ENCODE assay signal across 11 mouse cellular contexts in the genomic region with DNA sequence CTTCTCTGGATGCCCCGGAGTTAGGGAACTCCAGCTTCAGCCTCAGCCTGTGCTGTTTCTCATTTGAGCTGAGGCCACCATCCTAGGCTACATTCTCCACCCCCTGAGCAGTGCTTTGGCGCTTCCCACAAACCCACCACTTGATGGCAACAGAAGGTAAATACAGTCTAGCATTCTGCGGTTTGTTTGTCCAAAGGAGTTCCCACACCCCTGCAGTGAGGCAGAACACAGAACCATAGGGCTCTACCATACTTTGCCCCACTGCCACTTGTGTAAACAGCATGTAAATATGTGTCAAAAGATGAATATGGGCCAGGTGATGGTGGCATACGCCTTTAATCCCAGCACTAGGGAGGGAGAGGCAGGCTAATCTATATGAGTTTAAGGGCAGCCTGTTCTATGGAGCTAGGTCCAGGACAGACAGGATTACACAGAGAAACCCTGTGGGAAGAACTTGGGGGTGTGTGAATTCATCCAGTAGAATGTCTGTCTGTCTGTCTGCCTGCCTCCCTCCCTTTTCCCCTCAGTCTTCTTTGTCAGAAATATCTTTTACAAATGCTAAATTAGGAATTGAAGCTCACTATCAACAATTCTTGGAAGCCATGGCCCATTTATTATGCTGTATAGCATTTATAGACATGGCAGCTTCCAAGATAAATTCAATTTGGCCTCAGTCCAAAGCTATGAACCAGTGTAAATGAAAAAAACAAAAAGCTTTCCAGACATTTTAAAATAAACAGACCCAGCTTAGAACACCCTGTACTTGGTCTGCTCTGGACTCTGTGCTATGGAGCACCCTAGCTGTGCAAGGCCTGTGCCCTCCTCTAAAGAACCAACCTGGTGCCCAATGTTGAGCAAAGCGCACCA.
DNase-seq lines count a peak whose midpoint lies in the region; ATAC-seq and TF ChIP-seq lines count a peak whose summit lies in the region.
"Had no signal": no experiment of that assay in that cellular context is flagged by ENCODE, and none has a peak within 500 bp of the region (broad histone marks: within the 10 kb centered on the region; RNA-seq: fewer than 3 reads in every experiment).

No protein-coding gene starts in this region.

- peaks cover 18% of the 10 kb centered on the region for H3K36me3 ChIP-seq in heart, embryonic 12.5 days
- H3K36me3 ChIP-seq in lung, embryonic 14.5 days (ENCODE audit: insufficient read depth): 0 out of 2 replicates have a peak, but pooled peaks cover 7% of the 10 kb centered on the region
- no peaks in the 10 kb centered on the region for H3K36me3 ChIP-seq in lung, embryonic 15.5 days

- ATAC-seq in heart, embryonic 12.5 days (ENCODE audit: insufficient number of reproducible peaks, low FRiP score): peak; percentile 51; the same call in 1 of the 2 replicates
- ATAC-seq in lung, embryonic 14.5 days (ENCODE audit: insufficient read depth): peak; percentile 79
- peak; percentile 59; the same call in 1 of the 2 replicates for ATAC-seq in lung, embryonic 15.5 days (ENCODE audit: borderline replicate concordance, extremely low read depth, low FRiP score, low TSS enrichment)
- ATAC-seq: forebrain, embryonic 13.5 days; inflammation-experienced regulatory T-cells, adult 6 months had no signal

- WGBS in heart, embryonic 12.5 days: 80% methylated on average over 5 of the region's 5 CpGs
- WGBS in lung, embryonic 14.5 days: 56% methylated on average over 5 of the region's 5 CpGs
- 50% methylated on average over 5 of the region's 5 CpGs for WGBS in lung, embryonic 15.5 days

- H3K4me3 ChIP-seq in heart, embryonic 12.5 days: no peak overlapping the region
- no peak overlapping the region for H3K4me3 ChIP-seq in lung, embryonic 14.5 days (ENCODE audit: low read depth, low read length)
- H3K4me3 ChIP-seq in lung, embryonic 15.5 days: no peak overlapping the region
- H3K4me3 ChIP-seq: forebrain, embryonic 13.5 days had no signal

- peak overlapping the region; percentile 53; the same call in 1 of the 2 replicates for H3K27ac ChIP-seq in heart, embryonic 12.5 days (ENCODE audit: poor library complexity, severe bottlenecking)
- peak overlapping the region; percentile 48; the same call in 1 of the 2 replicates for H3K27ac ChIP-seq in lung, embryonic 14.5 days (ENCODE audit: low read depth)
- peak overlapping the region; percentile 84 for H3K27ac ChIP-seq in lung, embryonic 15.5 days
- H3K27ac ChIP-seq: forebrain, embryonic 13.5 days had no signal

- no peak for DNase-seq in heart, adult 9 months (ENCODE audit: low spot score in 2 of 2)
- DNase-seq in lung, embryonic 14.5 days: peak; percentile 84
- no peak for DNase-seq in lung, postnatal 4 days
- no peak for DNase-seq in adrenal gland, adult 18-20 months (ENCODE audit: low spot score in 2 of 2)
- no peak for DNase-seq in right cerebral cortex, postnatal 10 days (ENCODE audit: low spot score in 2 of 2)
- DNase-seq in cerebellum, postnatal 36 days: no peak
- DNase-seq: layer of hippocampus, adult 9-11 months had no signal

- peak; percentile 16; the same call in 1 of the 2 replicates for TF ChIP-seq CTCF in lung, embryonic 14.5 days (IDR thresholded peaks at IDR 0.05; ENCODE audit: low read depth)

- no peak overlapping the region for H3K9ac ChIP-seq in heart, embryonic 12.5 days
- no peak overlapping the region for H3K9ac ChIP-seq in lung, embryonic 14.5 days
- H3K9ac ChIP-seq in lung, embryonic 15.5 days: no peak overlapping the region
- H3K9ac ChIP-seq: forebrain, embryonic 13.5 days had no signal

- peaks cover 11% of the 10 kb centered on the region for H3K4me1 ChIP-seq in heart, embryonic 12.5 days (replicated peaks)
- peaks cover 11% of the 10 kb centered on the region; the same call in 1 of the 2 replicates for H3K4me1 ChIP-seq in lung, embryonic 14.5 days (ENCODE audit: insufficient read depth)
- peaks cover 18% of the 10 kb centered on the region for H3K4me1 ChIP-seq in lung, embryonic 15.5 days
- H3K4me1 ChIP-seq: forebrain, embryonic 13.5 days had no signal

- no peaks in the 10 kb centered on the region for H3K27me3 ChIP-seq in heart, embryonic 12.5 days (replicated peaks)
- H3K27me3 ChIP-seq in lung, embryonic 14.5 days (ENCODE audit: insufficient read depth, low read length): no peaks in the 10 kb centered on the region
- H3K27me3 ChIP-seq in lung, embryonic 15.5 days: no peaks in the 10 kb centered on the region
- H3K27me3 ChIP-seq: forebrain, embryonic 13.5 days had no signal

- no peaks in the 10 kb centered on the region for H3K9me3 ChIP-seq in heart, embryonic 12.5 days (replicated peaks)
- no peaks in the 10 kb centered on the region for H3K9me3 ChIP-seq in lung, embryonic 14.5 days (ENCODE audit: low read depth, low read length)
- H3K9me3 ChIP-seq in lung, embryonic 15.5 days: no peaks in the 10 kb centered on the region
- H3K9me3 ChIP-seq: forebrain, embryonic 13.5 days had no signal

- no peak overlapping the region for H3K4me2 ChIP-seq in heart, embryonic 12.5 days
- H3K4me2 ChIP-seq in lung, embryonic 14.5 days: no peak overlapping the region
- H3K4me2 ChIP-seq in lung, embryonic 15.5 days: no peak overlapping the region
- H3K4me2 ChIP-seq: forebrain, embryonic 13.5 days had no signal
